Mouse (Mus musculus) heart, embryonic 16.5 days (tissue): Measurements from ENCODE around the gene D5Ertd579e. TPM values are rescaled to one million over a fixed set of nuclear protein-coding genes. Genes with fewer than 3 reads are reported as not detected.
A peak's percentile ranks its signal among the peaks of the same experiment; 100 is the strongest.
"Not testable (repeated sequence)": the region's sequence is repeated elsewhere in the genome, so short reads cannot be mapped to it uniquely, and the experiment has no call there.

Source experiments
- ATAC-seq: fragments of 200-750 bp; cut with Nextera tagmentation; replicated peaks from 2 replicates; pipeline ENCODE4 v1.8.0; 2017; ENCODE audit warnings: moderate number of reproducible peaks; ENCODE audit not compliant: insufficient read depth, low FRiP score; ENCODE audit errors: extremely low read depth
- H3K27ac ChIP-seq: fragments of 300-500 bp; sonication (generic); 2 replicates; pipeline ENCODE4 v1.5.1; 2014; ENCODE audit warnings: mild to moderate bottlenecking, low read length, control low read depth, moderate library complexity
- H3K27me3 ChIP-seq: fragments of 300-500 bp; sonication (generic); 2 replicates; pipeline ENCODE4 v1.6.1; 2014; ENCODE audit warnings: low read length, mixed read lengths; ENCODE audit not compliant: control insufficient read depth, insufficient read depth
- H3K36me3 ChIP-seq: fragments of 300-500 bp; sonication (generic); 2 replicates; pipeline ENCODE4 v1.6.1; 2014; ENCODE audit not compliant: control insufficient read depth, insufficient read depth
- H3K4me1 ChIP-seq: fragments of 300-500 bp; sonication (generic); 2 replicates; pipeline ENCODE4 v1.6.1; 2014; ENCODE audit warnings: low read length, mixed read lengths; ENCODE audit not compliant: control insufficient read depth, insufficient read depth
- H3K4me2 ChIP-seq: fragments of 300-500 bp; sonication (generic); 2 replicates; pipeline ENCODE4 v1.6.1; 2014; ENCODE audit warnings: low read depth, mild to moderate bottlenecking, control low read depth, low read length
- H3K4me3 ChIP-seq: fragments of 300-500 bp; sonication (generic); 2 replicates; pipeline ENCODE4 v1.5.1; 2014; ENCODE audit warnings: mild to moderate bottlenecking, control low read depth, low read length
- H3K9ac ChIP-seq: fragments of 300-500 bp; sonication (generic); 2 replicates; pipeline ENCODE4 v1.6.1; 2014; ENCODE audit warnings: low read length, control low read depth
- H3K9me3 ChIP-seq: fragments of 300-500 bp; sonication (generic); replicated peaks from 2 replicates; pipeline ENCODE4 v1.6.1; 2016; ENCODE audit warnings: low read length; ENCODE audit not compliant: control insufficient read depth
- WGBS: fragments of 180-500 bp; shearing (Covaris S2); extraction: QIAGEN DNeasy Blood & Tissue Kit; methylation state at CpG from one replicate; pipeline ENCODE4 v1.1.7; 2014; 5-methylcytosine and 5-hydroxymethylcytosine counted together
- polyA plus RNA-seq: library from polyadenylated mRNA; unstranded; fragments of >200 nt; fragmentation: Nextera tagmentation; extraction: Ambion mirVana; gene quantifications from 2 replicates; pipeline ENCODE4 v1.2.1, GENCODE M21; 2015

Gene D5Ertd579e
- polyA plus RNA-seq, 1 experiment from 2014 or later: 23.0 TPM

DNA sequence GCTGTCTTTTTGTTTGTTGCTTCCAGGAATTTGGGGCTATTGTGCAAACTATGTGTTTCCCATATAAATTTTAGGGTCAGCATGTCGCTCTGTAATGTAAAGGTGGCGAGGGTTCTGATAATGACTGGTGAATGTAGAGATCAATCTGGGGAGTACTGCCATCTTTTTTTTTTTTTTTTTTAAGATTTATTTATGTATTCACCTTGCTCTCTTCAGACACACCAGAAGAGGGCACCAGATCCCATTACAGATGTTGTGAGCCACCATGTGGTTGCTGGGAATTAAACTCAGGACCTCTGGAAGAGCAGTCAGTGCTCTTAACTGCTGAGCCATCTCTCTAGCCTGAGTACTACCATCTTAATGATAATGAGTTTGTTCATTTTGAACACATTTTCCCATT lies 29.1 kb downstream of the D5Ertd579e start:
- not testable (repeated sequence) for H3K9ac ChIP-seq, H3K4me3 ChIP-seq, H3K36me3 ChIP-seq

DNA sequence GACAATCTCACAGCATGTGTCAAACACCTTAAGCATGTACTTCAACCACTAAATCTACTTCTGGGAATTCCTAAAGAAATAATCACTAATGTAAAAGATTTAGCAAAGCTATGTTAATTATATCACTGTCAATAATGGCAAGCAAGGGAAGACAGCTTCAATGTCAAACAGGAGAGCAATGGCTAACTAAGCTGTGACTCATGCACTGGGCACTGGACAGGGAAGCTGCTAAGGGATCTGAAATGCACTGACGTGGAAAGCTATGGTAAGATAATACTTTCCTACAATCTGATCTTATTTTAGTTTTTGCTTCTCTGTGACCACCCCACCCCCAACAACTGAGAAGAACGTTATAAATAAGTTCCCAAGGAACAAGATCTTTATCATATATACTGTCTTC lies 32.5 kb downstream of the D5Ertd579e start:
- H3K4me2 ChIP-seq: no peak overlapping the region
- peaks cover 8% of the 10 kb centered on the region for H3K4me1 ChIP-seq
- H3K36me3 ChIP-seq: no peaks in the 10 kb centered on the region; the same call in 1 of the 2 replicates
- no peak overlapping the region for H3K27ac ChIP-seq
- H3K9me3 ChIP-seq: no peaks in the 10 kb centered on the region
- H3K4me3 ChIP-seq: no peak overlapping the region
- ATAC-seq: no peak
- H3K9ac ChIP-seq: no peak overlapping the region
- no peaks in the 10 kb centered on the region for H3K27me3 ChIP-seq
- 33% methylated on average over 2 of the region's 2 CpGs for WGBS

More for the DNA sequence above, 29.1 kb downstream of the D5Ertd579e start:
- H3K27me3 ChIP-seq, H3K27ac ChIP-seq, H3K4me2 ChIP-seq, H3K9me3 ChIP-seq, ATAC-seq: not testable (repeated sequence)
- peaks cover 14% of the 10 kb centered on the region for H3K4me1 ChIP-seq
- 91% methylated on average over 2 of the region's 2 CpGs for WGBS

DNA sequence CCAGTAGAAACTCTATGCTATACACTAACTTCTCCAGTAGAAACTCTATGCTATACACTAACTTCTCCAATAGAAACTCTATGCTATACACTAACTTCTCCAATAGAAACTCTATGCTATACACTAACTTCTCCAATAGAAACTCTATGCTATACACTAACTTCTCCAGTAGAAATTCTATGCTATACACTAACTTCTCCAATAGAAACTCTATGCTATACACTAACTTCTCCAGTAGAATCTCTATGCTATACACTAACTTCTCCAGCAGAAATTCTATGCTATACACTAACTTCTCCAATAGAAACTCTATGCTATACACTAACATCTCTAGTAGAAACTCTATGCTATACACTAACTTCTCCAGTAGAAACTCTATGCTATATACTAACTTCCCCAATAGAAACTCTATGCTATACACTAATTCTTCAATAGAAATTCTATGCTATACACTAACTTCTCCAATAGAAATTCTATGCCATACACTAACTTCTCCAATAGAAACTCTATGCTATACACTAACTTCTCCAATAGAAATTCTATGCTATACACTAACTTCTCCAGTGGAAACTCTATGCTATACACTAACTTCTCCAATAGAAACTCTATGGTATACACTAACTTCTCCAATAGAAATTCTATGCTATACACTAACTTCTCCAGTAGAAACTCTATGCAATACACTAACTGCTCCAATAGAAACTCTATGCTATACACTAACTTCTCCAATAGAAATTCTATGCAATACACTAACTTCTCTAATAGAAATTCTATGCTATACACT lies 34.7 kb downstream of the D5Ertd579e start:
- not testable (repeated sequence) for H3K27me3 ChIP-seq, ATAC-seq, H3K9me3 ChIP-seq, H3K4me2 ChIP-seq, H3K9ac ChIP-seq, H3K27ac ChIP-seq, H3K4me1 ChIP-seq, H3K36me3 ChIP-seq, H3K4me3 ChIP-seq

DNA sequence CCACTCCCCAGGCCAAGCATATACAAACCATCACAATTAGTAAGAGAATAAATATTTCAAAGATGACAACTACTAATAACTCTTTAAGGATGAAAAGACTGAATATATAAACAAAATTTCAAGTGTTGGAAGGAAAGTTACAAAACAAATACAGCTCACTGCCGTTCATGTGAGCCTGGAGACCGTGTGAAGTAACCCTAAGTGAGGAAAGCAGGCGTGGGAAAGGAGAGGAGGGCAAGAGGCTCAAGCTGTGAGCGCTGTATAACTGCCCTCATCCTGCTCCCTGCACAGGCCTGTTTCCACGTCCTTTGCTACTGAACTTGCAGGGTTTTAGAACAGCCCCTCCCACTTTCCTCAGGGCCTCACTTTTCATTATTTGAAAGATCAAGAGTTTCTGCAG lies 70.2 kb downstream of the D5Ertd579e start:
- H3K27ac ChIP-seq: no peak overlapping the region
- no peak for ATAC-seq
- peaks cover 17% of the 10 kb centered on the region for H3K4me1 ChIP-seq
- 82% methylated on average over 5 of the region's 5 CpGs for WGBS
- no peaks in the 10 kb centered on the region for H3K9me3 ChIP-seq
- H3K4me3 ChIP-seq: no peak overlapping the region
- peaks cover 15% of the 10 kb centered on the region for H3K36me3 ChIP-seq
- no peak overlapping the region for H3K9ac ChIP-seq
- H3K4me2 ChIP-seq: no peak overlapping the region
- H3K27me3 ChIP-seq: no peaks in the 10 kb centered on the region

DNA sequence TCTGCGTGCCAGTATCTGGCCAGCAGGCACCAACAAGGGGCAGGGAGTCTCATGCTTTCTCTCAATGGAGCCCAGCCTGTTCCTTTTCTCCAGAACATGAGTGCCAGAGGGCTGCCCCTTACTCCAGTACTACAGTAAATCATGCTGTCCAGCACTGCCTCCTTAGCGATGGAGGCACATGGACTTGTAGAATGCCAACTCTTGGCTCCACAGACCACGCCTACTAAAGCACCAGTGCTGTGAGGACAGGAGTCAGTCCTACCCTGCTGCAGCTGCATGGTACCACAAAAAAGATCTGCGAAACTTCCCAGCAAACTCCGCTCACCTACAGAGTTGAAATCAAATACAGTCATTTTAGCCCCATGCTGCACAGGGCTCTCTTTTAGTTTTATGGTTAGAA lies 72.2 kb downstream of the D5Ertd579e start:
- Histone ChIP-seq H3K9ac (no peak overlapping the region), H3K27ac (no peak overlapping the region), H3K4me3 (no peak overlapping the region), H3K4me2 (no peak overlapping the region), H3K27me3 (no peaks in the 10 kb centered on the region), H3K4me1 (peaks cover 30% of the 10 kb centered on the region), H3K36me3 (peaks cover 6% of the 10 kb centered on the region), H3K9me3 (no peaks in the 10 kb centered on the region)
- ATAC-seq: no peak
- 86% methylated on average over 5 of the region's 5 CpGs for WGBS

DNA sequence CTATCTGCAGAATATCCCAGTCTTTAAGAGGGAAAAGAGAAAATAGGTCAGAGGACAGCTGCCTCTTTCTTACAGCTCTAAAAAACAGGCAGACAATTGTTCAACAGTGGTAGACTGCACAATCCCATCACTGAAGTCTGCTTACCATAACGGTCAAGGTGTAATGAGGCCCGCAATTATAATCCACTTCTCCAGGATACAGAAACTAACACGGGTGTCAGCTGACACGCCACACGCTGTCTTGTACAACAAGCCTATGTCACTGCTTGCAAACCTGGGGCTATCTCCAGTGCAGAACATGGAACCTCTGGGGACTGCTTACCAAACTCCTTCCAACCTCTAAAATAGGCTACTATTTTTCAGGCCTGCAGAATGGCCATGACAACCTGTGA lies 74.8 kb downstream of the D5Ertd579e start:
- peak; percentile 49; the same call in 1 of the 2 replicates for ATAC-seq
- no peaks in the 10 kb centered on the region for H3K9me3 ChIP-seq
- peaks cover 30% of the 10 kb centered on the region for H3K4me1 ChIP-seq
- H3K9ac ChIP-seq: peak overlapping the region; percentile 18; the same call in 1 of the 2 replicates
- WGBS: 28% methylated on average over 5 of the region's 5 CpGs
- H3K27me3 ChIP-seq: no peaks in the 10 kb centered on the region
- peaks cover 17% of the 10 kb centered on the region for H3K36me3 ChIP-seq
- H3K4me2 ChIP-seq: peak overlapping the region; percentile 59
- H3K27ac ChIP-seq: peak overlapping the region; percentile 88
- peak overlapping the region; percentile 34 for H3K4me3 ChIP-seq

DNA sequence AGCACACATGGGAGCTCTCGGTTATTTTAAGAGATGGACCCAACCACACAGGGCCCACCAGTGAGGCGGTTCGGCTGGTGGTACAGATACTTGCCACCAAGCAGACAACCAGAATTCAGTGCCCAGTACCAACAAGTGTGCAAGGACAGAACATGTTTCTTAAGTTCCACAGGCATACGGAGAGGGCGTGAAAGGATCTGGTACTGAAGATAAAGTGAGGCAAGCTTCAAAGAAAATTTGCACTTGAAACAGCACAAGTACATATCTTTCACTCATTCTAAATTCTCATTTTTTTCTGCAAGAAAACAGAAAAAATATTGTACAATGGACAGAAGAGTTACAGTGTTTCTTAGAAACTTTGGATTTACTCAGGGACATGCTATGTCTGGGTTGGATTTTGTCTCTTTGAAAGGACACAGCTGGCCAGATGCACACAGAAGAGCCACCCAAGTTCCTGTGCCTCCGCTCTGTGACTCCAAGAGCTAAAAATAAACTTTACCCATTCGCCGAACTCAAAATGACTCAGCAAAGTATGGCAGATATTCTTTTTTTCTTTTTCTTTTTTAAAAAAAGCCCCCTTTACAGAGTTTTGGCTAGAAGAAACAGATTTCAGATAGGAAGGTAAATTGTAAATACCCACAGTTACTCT lies 75.3 kb downstream of the D5Ertd579e start:
- Histone ChIP-seq H3K4me1 (peaks cover 27% of the 10 kb centered on the region), H3K4me3 (peak overlapping the region; percentile 34), H3K4me2 (peak overlapping the region; percentile 59), H3K27me3 (no peaks in the 10 kb centered on the region), H3K9ac (peak overlapping the region; percentile 52; the same call in 1 of the 2 replicates), H3K9me3 (no peaks in the 10 kb centered on the region), H3K27ac (peak overlapping the region; percentile 88), H3K36me3 (peaks cover 22% of the 10 kb centered on the region)
- peak; percentile 56; the same call in 1 of the 2 replicates for ATAC-seq
- 33% methylated on average over 8 of the region's 8 CpGs for WGBS

DNA sequence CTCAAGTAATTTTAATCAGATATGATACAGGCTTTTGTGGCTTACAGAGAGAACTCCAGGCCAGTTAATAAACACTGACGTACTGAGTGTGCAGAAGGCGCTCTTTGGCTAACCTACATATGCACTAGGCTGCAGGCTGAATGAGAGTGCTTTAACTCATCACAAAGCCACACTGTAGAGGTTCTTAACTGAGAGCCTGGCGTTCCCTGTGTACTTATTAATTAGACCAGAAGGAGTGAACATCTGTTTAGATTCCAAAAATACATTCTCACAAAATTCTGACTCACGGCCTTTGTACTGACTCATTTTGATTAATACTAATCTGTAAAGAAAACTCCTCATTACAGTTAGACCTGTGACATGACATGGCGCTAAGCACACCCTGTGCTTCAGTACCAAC lies 76.9 kb downstream of the D5Ertd579e start:
- Histone ChIP-seq H3K9ac (no peak overlapping the region), H3K4me1 (peaks cover 24% of the 10 kb centered on the region), H3K27me3 (no peaks in the 10 kb centered on the region), H3K36me3 (peaks cover 34% of the 10 kb centered on the region), H3K4me3 (no peak overlapping the region), H3K27ac (no peak overlapping the region), H3K4me2 (no peak overlapping the region), H3K9me3 (no peaks in the 10 kb centered on the region)
- WGBS: 86% methylated on average over 5 of the region's 5 CpGs
- ATAC-seq: no peak

DNA sequence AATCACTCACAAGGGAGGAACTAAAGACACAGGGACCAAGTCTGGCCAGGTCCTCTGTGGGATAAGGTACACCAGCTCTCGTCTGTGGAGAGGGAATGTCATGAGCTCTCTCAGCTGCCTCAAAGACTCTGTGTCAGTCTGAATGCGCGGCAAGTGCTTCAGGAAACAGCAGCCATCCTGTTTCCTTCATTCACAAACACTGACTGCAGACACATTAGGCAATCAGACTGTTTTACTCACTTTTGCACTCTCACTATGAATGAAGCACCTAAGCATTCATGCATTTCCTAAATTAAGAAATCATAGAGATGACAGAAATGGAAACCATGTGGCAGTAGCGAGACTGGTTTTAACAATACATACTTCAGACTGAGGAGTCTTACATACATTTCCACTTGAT lies 77.5 kb downstream of the D5Ertd579e start:
- H3K4me3 ChIP-seq: no peak overlapping the region
- H3K4me1 ChIP-seq: peaks cover 24% of the 10 kb centered on the region
- WGBS: 55% methylated on average over 4 of the region's 4 CpGs
- ATAC-seq: no peak
- H3K9me3 ChIP-seq: no peaks in the 10 kb centered on the region
- no peak overlapping the region for H3K9ac ChIP-seq
- H3K27ac ChIP-seq: no peak overlapping the region
- H3K27me3 ChIP-seq: no peaks in the 10 kb centered on the region
- peaks cover 40% of the 10 kb centered on the region for H3K36me3 ChIP-seq
- no peak overlapping the region for H3K4me2 ChIP-seq
